Mouse (Mus musculus): ENCODE results near the gene Ucma. TPM values are rescaled to one million over a fixed set of nuclear protein-coding genes. Genes with fewer than 3 reads are reported as not detected.

The Ucma gene
- 0.50 and 0.66 TPM in 2 replicates for polyA plus RNA-seq (2012; rRNA removed)

DNA sequence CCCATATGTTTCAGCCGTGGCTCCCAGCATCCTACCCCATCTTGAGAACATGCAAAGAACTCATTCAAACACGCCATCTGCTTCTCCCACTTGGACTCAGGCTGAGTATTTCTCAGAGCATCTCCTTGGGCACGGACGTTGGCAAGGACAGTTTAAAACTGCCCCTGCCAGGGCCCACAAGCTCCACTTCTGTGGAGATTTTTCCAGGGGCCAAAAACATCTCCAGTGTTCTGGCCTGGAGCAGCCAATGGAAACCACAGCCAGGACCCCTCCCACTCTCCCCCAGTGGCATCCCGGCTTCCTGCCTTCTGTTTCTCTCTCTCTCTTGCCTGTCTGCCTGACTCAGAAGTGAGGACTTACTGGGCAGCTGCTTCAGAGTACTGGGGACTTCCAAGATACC is at the start of gene Ucma:
Gene Ucma, plus strand, starts transcription at position 316 of the 400 bp plus-strand sequence.

GRCm38 (mm10) chr2:5012491-5013324 is 36.8 kb downstream of the Ucma start, which contains the start of gene Mcm10:
Gene Mcm10, minus strand, starts transcription at chr2:5012791.

Other genes with a start within 250 kb of the Ucma start
- gene Sephs1, start 94.6 kb upstream of the Ucma start, polyA plus RNA-seq (2012; rRNA removed): 89.6 and 104 TPM in 2 replicates
- 20.6 and 26.3 TPM in 2 replicates for gene Phyh, start 57.1 kb upstream of the Ucma start, polyA plus RNA-seq (2012; rRNA removed)
- 46.0 and 72.6 TPM in 2 replicates for gene Mcm10, start 36.7 kb downstream of the Ucma start, polyA plus RNA-seq (2012; rRNA removed)
- 2.5 and 3.2 TPM in 2 replicates for gene Optn, start 87.9 kb downstream of the Ucma start, polyA plus RNA-seq (2012; rRNA removed)
- gene Ccdc3, start 161.7 kb downstream of the Ucma start, polyA plus RNA-seq (2012; rRNA removed): 3.2 and 4.7 TPM in 2 replicates